Mouse (Mus musculus) lung, postnatal 0 days (tissue): ENCODE measurements at regions not wholly inside any gene's neighbourhood (a gene's known extent, or its start where the extent isn't known, plus 50 kb on each side); places are given as distances from the start of the nearest gene placed in this dataset.

Experiments
- CTCF ChIP-seq: IDR thresholded peaks from 2 replicates; pipeline ENCODE4 v1.5.1; 2016; ENCODE audit warnings: antibody characterized with exemption, mild to moderate bottlenecking
- EP300 ChIP-seq: IDR thresholded peaks from 2 replicates; pipeline ENCODE4 v1.6.1; 2016; ENCODE audit warnings: antibody characterized with exemption, mild to moderate bottlenecking, control low read depth

DNA sequence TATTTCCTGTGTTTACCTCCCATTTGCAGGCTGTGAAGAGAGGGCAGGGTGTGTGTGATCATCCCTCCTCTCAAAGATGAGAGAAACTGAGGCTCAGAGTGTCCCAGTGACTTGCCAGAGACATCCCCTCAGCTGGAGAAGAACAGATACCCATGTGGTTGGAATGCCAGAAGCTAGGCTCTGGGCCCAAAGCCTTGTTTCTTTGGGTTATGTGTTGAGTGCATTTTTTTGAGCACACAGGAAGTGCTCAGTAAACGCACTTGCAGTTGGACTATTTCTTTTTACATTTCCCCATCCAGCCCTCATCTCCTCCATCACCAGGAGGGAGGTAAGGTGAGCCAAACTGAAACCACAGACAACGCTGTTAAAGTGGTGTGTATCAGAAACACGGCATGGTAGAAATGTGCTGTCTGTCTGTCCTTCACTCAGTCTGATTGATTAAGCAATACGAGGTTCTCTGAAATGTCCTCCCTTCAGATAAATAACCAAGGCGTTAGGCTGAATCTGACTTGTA is 341.8 kb upstream of the 3110018I06Rik start:
- no peak for TF ChIP-seq EP300
- TF ChIP-seq CTCF = no peak
